Mouse (Mus musculus) 416B (cell line): ENCODE measurements around the gene Gm19345.
A peak's percentile ranks its signal among the peaks of the same experiment; 100 is the strongest.

Experiments
- DNase-seq: peaks from one replicate; pipeline ENCODE4 v3.0.0; 2011; ENCODE audit warnings: low read depth

Gene Gm19345

GRCm38 (mm10) chr7:19851858-19852570, at the start of gene Gm19345:
TSS of gene Gm19345 (plus strand) at chr7:19852003.
- DNase-seq = no peak

GRCm38 (mm10) chr7:19802995-19803394, 48.8 kb upstream of the Gm19345 start:
- peak; percentile 62 for DNase-seq

- no peak for DNase-seq
These were observed 45.3 kb upstream of the Gm19345 start for GRCm38 (mm10) chr7:19806356-19806969.

GRCm38 (mm10) chr7:19809369-19809768, 42.4 kb upstream of the Gm19345 start:
- DNase-seq = no peak

- no peak for DNase-seq
These were observed 40.7 kb upstream of the Gm19345 start for GRCm38 (mm10) chr7:19811114-19811513.

GRCm38 (mm10) chr7:19813161-19813560, 38.6 kb upstream of the Gm19345 start:
- DNase-seq = no peak

- no peak for DNase-seq
These were observed 38.2 kb upstream of the Gm19345 start for GRCm38 (mm10) chr7:19813579-19814122.

GRCm38 (mm10) chr7:19815296-19816223, 36.2 kb upstream of the Gm19345 start:
- DNase-seq = no peak

- DNase-seq = peak; percentile 92
These were observed 35.5 kb upstream of the Gm19345 start for GRCm38 (mm10) chr7:19816224-19816771.

GRCm38 (mm10) chr7:19817382-19818105, 34.3 kb upstream of the Gm19345 start:
- peak; percentile 95 for DNase-seq

GRCm38 (mm10) chr7:19818440-19818839, 33.4 kb upstream of the Gm19345 start:
- DNase-seq = no peak

GRCm38 (mm10) chr7:19818875-19819274, 32.9 kb upstream of the Gm19345 start:
- DNase-seq = no peak

- peak; percentile 69 for DNase-seq
These were observed 31.3 kb upstream of the Gm19345 start for GRCm38 (mm10) chr7:19820347-19821048.

- DNase-seq = no peak
These were observed 30.2 kb upstream of the Gm19345 start for GRCm38 (mm10) chr7:19821633-19822032.

- no peak for DNase-seq
These were observed 29.6 kb upstream of the Gm19345 start for GRCm38 (mm10) chr7:19822193-19822592.

GRCm38 (mm10) chr7:19822604-19823058, 29.2 kb upstream of the Gm19345 start, which contains the start of gene Bcl3:
TSS of gene Bcl3 (minus strand) at chr7:19822770.
- peak; percentile 78 for DNase-seq

GRCm38 (mm10) chr7:19823256-19824181, 28.3 kb upstream of the Gm19345 start:
- DNase-seq = peak; percentile 82

GRCm38 (mm10) chr7:19824182-19824973, 27.4 kb upstream of the Gm19345 start:
- peak; percentile 96 for DNase-seq
